Mouse (Mus musculus) left cerebral cortex, adult 18-20 months (tissue): ENCODE measurements at regions not wholly inside any gene's neighbourhood (a gene's known extent, or its start where the extent isn't known, plus 50 kb on each side); places are given as distances from the start of the nearest gene placed in this dataset.

Experiments
- DNase-seq, 2 experiments: peaks; one replicate each; pipeline ENCODE4 v3.0.0; 2021 to 2022; ENCODE audit warnings: low spot score in 2 of 2, mixed read lengths in 1 of 2

- peak; percentile 19 to 58 for DNase-seq
Measured at GRCm38 (mm10) chr1:149556381-149556780, 404.7 kb downstream of the Pla2g4a start.

DNA sequence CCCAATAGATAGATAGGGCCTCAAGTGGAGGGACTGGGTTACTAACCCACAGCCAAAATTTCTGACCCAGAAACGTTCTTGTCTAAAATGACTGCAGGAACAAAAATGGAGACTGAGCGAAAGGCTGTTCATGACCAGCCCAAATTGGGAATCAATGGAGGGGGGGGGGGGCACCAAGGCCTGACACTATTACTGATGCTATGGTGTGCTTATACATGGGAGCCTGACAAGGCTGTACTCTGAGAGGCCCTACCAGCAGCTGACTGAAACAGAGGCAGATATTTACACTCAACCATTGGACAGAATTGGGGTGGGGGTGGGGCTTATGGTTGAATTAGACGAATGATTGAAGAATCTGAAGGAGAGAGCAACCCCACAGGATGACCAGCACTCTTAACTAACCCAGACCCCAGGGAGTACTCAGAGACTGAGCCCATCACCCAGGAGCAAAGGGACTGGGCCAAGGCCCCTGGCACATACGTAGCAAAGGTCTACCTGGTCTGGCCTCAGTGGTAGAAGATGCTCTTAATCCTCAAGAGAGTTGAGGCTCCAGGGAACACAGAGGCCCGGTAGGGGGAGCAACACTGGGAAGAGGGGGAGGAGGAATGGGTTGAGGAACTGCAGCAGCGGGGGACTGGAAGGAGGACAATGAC is 405.6 kb downstream of the Pla2g4a start:
- no peak for DNase-seq

DNA sequence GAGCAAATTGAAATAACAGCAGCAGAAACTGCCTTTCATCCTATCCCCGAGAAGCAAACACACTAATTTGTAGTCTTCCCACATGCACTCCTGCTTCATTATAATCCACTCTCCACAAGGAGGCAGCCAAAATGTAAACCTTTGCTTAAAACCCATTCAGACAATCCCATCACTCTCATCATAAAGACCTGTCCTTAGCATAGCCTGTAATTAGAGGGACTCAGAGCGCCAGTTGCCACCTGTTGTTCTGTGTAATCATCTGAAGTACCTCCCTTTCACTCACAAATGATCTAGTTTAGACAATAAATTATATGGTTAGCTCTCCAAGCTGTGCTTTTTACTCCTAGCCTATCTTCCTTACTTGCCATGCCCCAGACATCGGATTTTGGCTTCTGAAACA is 415.0 kb downstream of the Pla2g4a start:
- no peak for DNase-seq

DNA sequence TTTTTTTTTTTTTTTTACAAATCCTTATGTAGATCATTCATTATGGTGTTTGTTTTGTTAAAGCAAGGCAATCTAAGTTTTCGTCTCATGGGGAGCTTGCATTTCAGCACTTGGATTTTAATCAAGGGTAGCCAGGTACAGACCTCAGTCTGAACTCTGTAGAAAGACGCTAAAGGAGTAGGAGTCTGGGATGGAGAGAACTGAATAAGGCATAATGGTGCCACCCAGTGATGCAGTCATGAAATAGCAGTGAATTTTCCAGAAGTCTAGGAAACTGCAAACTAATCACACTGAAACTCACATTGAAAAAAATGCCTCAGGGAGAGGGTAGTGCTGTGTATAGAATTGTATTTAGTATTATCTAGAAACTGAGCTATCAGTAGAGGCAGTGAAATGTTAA is 419.7 kb downstream of the Pla2g4a start:
- peak in 1 of 2 experiments; percentile 10 for DNase-seq

DNA sequence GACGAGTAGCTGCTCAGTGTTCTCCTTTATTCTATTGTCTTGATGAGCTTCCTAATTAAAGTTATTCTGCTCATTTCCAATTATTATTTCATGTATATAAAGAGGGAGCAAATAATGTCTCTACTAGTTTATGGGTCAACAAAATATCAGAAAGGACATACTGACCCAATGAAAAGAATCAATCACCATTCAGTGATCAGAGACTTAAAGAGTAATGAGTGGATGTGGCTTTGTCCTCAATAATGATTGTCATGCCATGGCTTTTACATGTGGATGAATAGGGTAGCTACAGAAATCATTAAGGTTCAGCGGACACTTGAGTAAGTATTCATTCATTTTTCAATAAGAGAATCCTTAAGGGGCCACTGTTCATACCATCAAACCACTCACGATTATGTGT is 427.4 kb downstream of the Pla2g4a start:
- no peak for DNase-seq
